Mouse (Mus musculus) CH12.LX (cell line): Measurements from ENCODE around the gene Unc119. TPM values are rescaled to one million over a fixed set of nuclear protein-coding genes. Genes with fewer than 3 reads are reported as not detected.

ENCODE experiments used
- DNase-seq: peaks from one replicate; pipeline ENCODE4 v3.0.0-alpha.2; 2013; ENCODE audit errors: extremely low read depth
- H3K27ac ChIP-seq: 2 replicates; pipeline ENCODE4 v1.5.1; 2012; ENCODE audit warnings: low read depth, mild to moderate bottlenecking, control low read depth, moderate library complexity; ENCODE audit not compliant: insufficient read depth
- H3K27me3 ChIP-seq: replicated peaks from 2 replicates; pipeline ENCODE3; 2012; ENCODE audit warnings: inconsistent platforms
- H3K36me3 ChIP-seq, 2 experiments: replicated peaks in 1 of 2; 2 replicates each; pipeline versions ENCODE3 to v1.6.1; 2012; ENCODE audit warnings: inconsistent platforms in 1 of 2, low read length in 1 of 2, mild to moderate bottlenecking in 1 of 2, mixed read lengths in 1 of 2, moderate library complexity in 1 of 2; ENCODE audit not compliant: control insufficient read depth in 1 of 2, insufficient read depth in 1 of 2
- H3K4me1 ChIP-seq, 2 experiments: 2 replicates each; pipeline ENCODE4 v1.6.1; 2012; ENCODE audit warnings: inconsistent platforms in 1 of 2, moderate library complexity in 1 of 2; ENCODE audit not compliant: insufficient read depth in 2 of 2, control insufficient read depth in 1 of 2
- H3K4me2 ChIP-seq: 2 replicates; pipeline ENCODE4 v1.6.1; 2012; ENCODE audit warnings: low read depth, mild to moderate bottlenecking, control low read depth; ENCODE audit not compliant: poor library complexity, insufficient read depth, severe bottlenecking
- H3K4me3 ChIP-seq, 3 experiments: fragments of 150-350 bp in 1 of 3; sonication (generic) in 1 of 3; replicated peaks in 1 of 3; 2 replicates each; pipeline versions ENCODE3 to v1.5.1; 2011 to 2012; ENCODE audit warnings: low read depth in 2 of 3, low read length in 2 of 3, mild to moderate bottlenecking in 2 of 3, moderate library complexity in 2 of 3, control low read depth in 1 of 3, improper control_type of control experiment in 1 of 3, inconsistent platforms in 1 of 3, mixed read lengths in 1 of 3; ENCODE audit not compliant: poor library complexity in 1 of 3
- H3K79me2 ChIP-seq: replicated peaks from 2 replicates; pipeline ENCODE4 v1.6.1; 2012; ENCODE audit warnings: mild to moderate bottlenecking, moderate library complexity; ENCODE audit not compliant: control insufficient read depth, poor library complexity, insufficient read depth, severe bottlenecking; ENCODE audit errors: extremely low read depth
- H3K9ac ChIP-seq: 2 replicates; pipeline ENCODE4 v1.6.1; 2012; ENCODE audit warnings: low read depth, mild to moderate bottlenecking, control low read depth, moderate library complexity; ENCODE audit not compliant: insufficient read depth
- H3K9me3 ChIP-seq: replicated peaks from 2 replicates; pipeline ENCODE3; 2012; ENCODE audit warnings: low read length, inconsistent platforms, mixed read lengths
- BHLHE40 ChIP-seq: IDR thresholded peaks from 2 replicates; pipeline ENCODE4 v1.6.1; 2011; ENCODE audit warnings: mild to moderate bottlenecking, low read depth, low read length, improper control_type of control experiment
- CHD1 ChIP-seq: IDR thresholded peaks from 2 replicates; pipeline ENCODE4 v1.6.1; 2012; ENCODE audit warnings: low read depth, low read length, improper control_type of control experiment, inconsistent platforms
- CHD2 ChIP-seq: IDR thresholded peaks from 2 replicates; pipeline ENCODE4 v1.6.1; 2011; ENCODE audit warnings: low read length, improper control_type of control experiment
- CTCF ChIP-seq, 2 experiments: IDR thresholded peaks in 1 of 2; conservative IDR thresholded peaks in 1 of 2; 2 replicates each; pipeline ENCODE4 v1.5.1; 2011 to 2012; ENCODE audit warnings: low read depth in 2 of 2, low read length in 2 of 2, improper control_type of control experiment in 1 of 2, inconsistent platforms in 1 of 2, mild to moderate bottlenecking in 1 of 2, moderate library complexity in 1 of 2
- E2F4 ChIP-seq: IDR thresholded peaks from 2 replicates; pipeline ENCODE4 v1.6.1; 2011; ENCODE audit warnings: low read depth, low read length, improper control_type of control experiment; ENCODE audit not compliant: insufficient replicate concordance
- ELF1 ChIP-seq: IDR thresholded peaks from 2 replicates; pipeline ENCODE4 v1.6.1; 2014; ENCODE audit warnings: low read depth, mild to moderate bottlenecking, inconsistent platforms, low read length, improper control_type of control experiment
- EP300 ChIP-seq: IDR thresholded peaks from 2 replicates; pipeline ENCODE4 v1.6.1; 2011; ENCODE audit warnings: low read length, improper control_type of control experiment
- ETS1 ChIP-seq: conservative IDR thresholded peaks from 2 replicates; pipeline ENCODE4 v1.6.1; 2012; ENCODE audit warnings: low read depth, mild to moderate bottlenecking, inconsistent platforms, low read length, improper control_type of control experiment, moderate library complexity
- GABPA ChIP-seq: IDR thresholded peaks from 2 replicates; pipeline ENCODE4 v1.6.1; 2012; ENCODE audit warnings: low read depth, low read length, improper control_type of control experiment, inconsistent platforms; ENCODE audit not compliant: insufficient replicate concordance
- HCFC1 ChIP-seq: IDR thresholded peaks from 2 replicates; pipeline ENCODE4 v1.6.1; 2012; ENCODE audit warnings: low read depth, mild to moderate bottlenecking, inconsistent platforms, low read length, improper control_type of control experiment
- IRF4 ChIP-seq: IDR thresholded peaks from 2 replicates; pipeline ENCODE4 v1.6.1; 2014; ENCODE audit warnings: low read depth, mild to moderate bottlenecking, inconsistent platforms, low read length, improper control_type of control experiment
- JUN ChIP-seq: IDR thresholded peaks from 2 replicates; pipeline ENCODE4 v1.6.1; 2011; ENCODE audit warnings: low read depth, mild to moderate bottlenecking, low read length, improper control_type of control experiment, moderate library complexity; ENCODE audit not compliant: insufficient read depth
- JUND ChIP-seq: conservative IDR thresholded peaks from 2 replicates; pipeline ENCODE4 v1.6.1; 2011; ENCODE audit warnings: low read depth, low read length, improper control_type of control experiment
- KAT2A ChIP-seq: IDR thresholded peaks from 2 replicates; pipeline ENCODE4 v1.6.1; 2012; ENCODE audit warnings: low read length, improper control_type of control experiment, inconsistent platforms; ENCODE audit not compliant: insufficient replicate concordance
- MAFK ChIP-seq: IDR thresholded peaks from 2 replicates; pipeline ENCODE4 v1.6.1; 2011; ENCODE audit warnings: low read length, improper control_type of control experiment; ENCODE audit not compliant: insufficient replicate concordance
- MAX ChIP-seq: IDR thresholded peaks from 2 replicates; pipeline ENCODE4 v1.6.1; 2011; ENCODE audit warnings: low read length, improper control_type of control experiment
- MAZ ChIP-seq: IDR thresholded peaks from 2 replicates; pipeline ENCODE4 v1.6.1; 2012; ENCODE audit warnings: low read depth, mild to moderate bottlenecking, inconsistent platforms, low read length, improper control_type of control experiment, moderate library complexity
- MEF2A ChIP-seq: IDR thresholded peaks from 2 replicates; pipeline ENCODE4 v1.6.1; 2014; ENCODE audit warnings: low read depth, mild to moderate bottlenecking, inconsistent platforms, low read length, improper control_type of control experiment, borderline replicate concordance
- MXI1 ChIP-seq: IDR thresholded peaks from 2 replicates; pipeline ENCODE4 v1.6.1; 2011; ENCODE audit warnings: mild to moderate bottlenecking, low read depth, low read length, improper control_type of control experiment
- MYC ChIP-seq: IDR thresholded peaks from 2 replicates; pipeline ENCODE4 v1.6.1; 2011; ENCODE audit warnings: low read depth, mild to moderate bottlenecking, improper control_type of control experiment, low read length
- NELFE ChIP-seq: IDR thresholded peaks from 2 replicates; pipeline ENCODE4 v1.6.1; 2011; ENCODE audit warnings: low read depth, low read length, improper control_type of control experiment
- NRF1 ChIP-seq: IDR thresholded peaks from 2 replicates; pipeline ENCODE4 v1.6.1; 2014; ENCODE audit warnings: low read depth, mild to moderate bottlenecking, inconsistent platforms, low read length, improper control_type of control experiment, moderate library complexity
- PAX5 ChIP-seq: IDR thresholded peaks from 2 replicates; pipeline ENCODE4 v1.6.1; 2012; ENCODE audit warnings: low read length, inconsistent platforms, mixed read lengths
- POLR2A ChIP-seq: IDR thresholded peaks from 2 replicates; pipeline ENCODE4 v1.6.1; 2011; ENCODE audit warnings: low read depth, mild to moderate bottlenecking, improper control_type of control experiment, low read length
- POLR2AphosphoS2 ChIP-seq: IDR thresholded peaks from 2 replicates; pipeline ENCODE4 v1.6.1; 2011; ENCODE audit warnings: low read depth, low read length, improper control_type of control experiment
- RAD21 ChIP-seq: IDR thresholded peaks from 2 replicates; pipeline ENCODE4 v1.6.1; 2011; ENCODE audit warnings: low read depth, mild to moderate bottlenecking, low read length, improper control_type of control experiment, moderate library complexity
- RCOR1 ChIP-seq: conservative IDR thresholded peaks from 2 replicates; pipeline ENCODE4 v1.6.1; 2012; ENCODE audit warnings: low read depth, mild to moderate bottlenecking, inconsistent platforms, low read length, improper control_type of control experiment
- SIN3A ChIP-seq: IDR thresholded peaks from 2 replicates; pipeline ENCODE4 v1.6.1; 2012; ENCODE audit warnings: low read length, improper control_type of control experiment, inconsistent platforms
- SMC3 ChIP-seq: IDR thresholded peaks from 2 replicates; pipeline ENCODE4 v1.6.1; 2011; ENCODE audit warnings: low read depth, low read length, improper control_type of control experiment
- TBP ChIP-seq: conservative IDR thresholded peaks from 2 replicates; pipeline ENCODE4 v1.6.1; 2011; ENCODE audit warnings: low read depth, low read length, improper control_type of control experiment
- TCF12 ChIP-seq: IDR thresholded peaks from 2 replicates; pipeline ENCODE4 v1.6.1; 2014; ENCODE audit warnings: low read depth, mild to moderate bottlenecking, inconsistent platforms, low read length, improper control_type of control experiment
- UBTF ChIP-seq: IDR thresholded peaks from 2 replicates; pipeline ENCODE4 v1.6.1; 2012; ENCODE audit warnings: low read depth, mild to moderate bottlenecking, inconsistent platforms, low read length, improper control_type of control experiment, moderate library complexity
- USF1 ChIP-seq: IDR thresholded peaks from 2 replicates; pipeline ENCODE4 v1.6.1; 2014; ENCODE audit warnings: low read depth, mild to moderate bottlenecking, inconsistent platforms, low read length, improper control_type of control experiment
- USF2 ChIP-seq: conservative IDR thresholded peaks from 2 replicates; pipeline ENCODE4 v1.6.1; 2011; ENCODE audit warnings: low read depth, low read length, improper control_type of control experiment
- ZC3H11A ChIP-seq: IDR thresholded peaks from 2 replicates; pipeline ENCODE4 v1.6.1; 2012; ENCODE audit warnings: low read depth, mild to moderate bottlenecking, inconsistent platforms, low read length, improper control_type of control experiment
- ZKSCAN1 ChIP-seq: IDR thresholded peaks from 2 replicates; pipeline ENCODE4 v1.6.1; 2012; ENCODE audit warnings: low read depth, inconsistent platforms, low read length, improper control_type of control experiment, borderline replicate concordance
- ZMIZ1 ChIP-seq: IDR thresholded peaks from 2 replicates; pipeline ENCODE4 v1.6.1; 2012; ENCODE audit warnings: low read depth, mild to moderate bottlenecking, inconsistent platforms, low read length, improper control_type of control experiment
- ZNF384 ChIP-seq: IDR thresholded peaks from 2 replicates; pipeline ENCODE4 v1.6.1; 2012; ENCODE audit warnings: low read depth, low read length, improper control_type of control experiment, inconsistent platforms
- dilution Hi-C: fragments of 300-500 bp; cut with MboI; formaldehyde crosslinking; loops from 2 replicates; pipeline ENCODE4 v1.14.3; 2020; ENCODE audit warnings: low sequenced_read_pairs; ENCODE audit not compliant: extremely low pct_unique_long_range_greater_than_20kb, extremely low pct_ligation_motif_present
- in situ Hi-C: fragments of 300-500 bp; cut with MboI; formaldehyde crosslinking; loops from 3 replicates; pipeline ENCODE4 v1.14.3; 2019; ENCODE audit warnings: low sequenced_read_pairs, low pct_ligation_motif_present, low pct_unique_long_range_greater_than_20kb, mixed read lengths
- polyA plus RNA-seq: library from polyadenylated mRNA; unstranded; fragments of >175 nt; gene quantifications from 2 replicates; pipeline ENCODE4 v1.2.1, GENCODE M21; 2012; ENCODE audit warnings: low read depth; ENCODE audit not compliant: insufficient read length
- total RNA-seq, 2 experiments: library from RNA; depleted of rRNA; stranded (reverse); fragments of 300-350 nt in 1 of 2; fragments of >200 nt in 1 of 2; gene quantifications; 2 replicates each; pipeline ENCODE4 v1.2.3; 2012 to 2014

Gene Unc119
- total and polyA plus RNA-seq, 3 experiments: 81.6 to 227 (median 173) TPM

- dilution Hi-C loops: no loop called here
- H3K4me3 ChIP-seq: no peak overlapping the region
- TF ChIP-seq SMC3 (peak; percentile 56), CTCF (conservative IDR thresholded peaks at IDR 0.05 in 1 of 2, IDR thresholded peaks at IDR 0.05 in 1 of 2; ENCODE audit: low read depth in 2 of 2, low read length in 2 of 2) (peak; percentile 76 to 93), RCOR1 (no peak), PAX5 (no peak), MAX (peak; percentile 51; the same call in 1 of the 2 replicates), MXI1 (no peak), ZKSCAN1 (no peak), TCF12 (peak; percentile 47; the same call in 1 of the 2 replicates), IRF4 (peak; percentile 18; the same call in 1 of the 2 replicates), RAD21 (peak; percentile 62), NRF1 (no peak), USF1 (no peak), NELFE (no peak), ZC3H11A (no peak), EP300 (no peak), TBP (no peak), USF2 (no peak), JUND (no peak), CHD1 (no peak), MAZ (no peak), MAFK (no peak), JUN (no peak), KAT2A (no peak), CHD2 (no peak), MYC (0 out of 2 replicates have a peak, but pooled peaks have one; percentile 28), MEF2A (no peak), SIN3A (no peak), ETS1 (no peak), HCFC1 (no peak; the same call in 1 of the 2 replicates), POLR2AphosphoS2 (no peak), ZNF384 (no peak), POLR2A (no peak), E2F4 (no peak), ELF1 (no peak), GABPA (no peak), BHLHE40 (peak; percentile 75), UBTF (no peak), ZMIZ1 (no peak)
These were observed 15.2 kb downstream of the Unc119 start for GRCm38 (mm10) chr11:78358330-78359007.

More at GRCm38 (mm10) chr11:78358330-78359007, 15.2 kb downstream of the Unc119 start:
- no peak overlapping the region for H3K27ac ChIP-seq
- no peaks in the 10 kb centered on the region for H3K36me3 ChIP-seq
- H3K27me3 ChIP-seq: peaks cover 11% of the 10 kb centered on the region
- in situ Hi-C loops: no loop called here
- H3K4me2 ChIP-seq: no peak overlapping the region
- H3K79me2 ChIP-seq: no peaks in the 10 kb centered on the region
- peak; percentile 76 for DNase-seq
- peaks cover 3 to 27% of the 10 kb centered on the region in 2 experiments for H3K4me1 ChIP-seq
- H3K9me3 ChIP-seq: no peaks in the 10 kb centered on the region
- H3K9ac ChIP-seq: no peak overlapping the region
